Mouse (Mus musculus): ENCODE measurements around the gene Imp3.

- no peak for TF ChIP-seq CTCF (IDR thresholded peaks at IDR 0.05)
- no peak for TF ChIP-seq EP300 (IDR thresholded peaks at IDR 0.05)
Observed at GRCm38 (mm10) chr9:56958689-56959088, 21.4 kb downstream of the Imp3 start.

Data from lung, postnatal 0 days (tissue).